Mouse (Mus musculus) forebrain, embryonic 14.5 days (tissue): ENCODE measurements at regions not wholly inside any gene's neighbourhood (a gene's known extent, or its start where the extent isn't known, plus 50 kb on each side); places are given as distances from the start of the nearest gene placed in this dataset.

Experiments
- ATAC-seq: fragments of 200-750 bp; cut with Nextera tagmentation; 2 replicates; pipeline ENCODE4 v1.8.0; 2017; ENCODE audit warnings: mild to moderate bottlenecking, moderate library complexity
- DNase-seq: peaks from one replicate; pipeline ENCODE4 v3.0.0-alpha.2; 2015; ENCODE audit warnings: low spot score
- H3K27ac ChIP-seq: fragments of 300-500 bp; sonication (generic); 2 replicates; pipeline ENCODE4 v1.5.1; 2014; ENCODE audit warnings: low read depth, mild to moderate bottlenecking, control low read depth, low read length, moderate library complexity
- H3K27me3 ChIP-seq: fragments of 300-500 bp; sonication (generic); replicated peaks from 2 replicates; pipeline ENCODE4 v1.6.1; 2014; ENCODE audit warnings: low read length, control low read depth, mixed read lengths; ENCODE audit not compliant: control insufficient read depth, insufficient read depth
- H3K36me3 ChIP-seq: fragments of 300-500 bp; sonication (generic); 2 replicates; pipeline ENCODE4 v1.6.1; 2014; ENCODE audit warnings: low read length, control low read depth; ENCODE audit not compliant: control insufficient read depth, insufficient read depth
- H3K4me1 ChIP-seq: fragments of 300-500 bp; sonication (generic); 2 replicates; pipeline ENCODE4 v1.6.1; 2014; ENCODE audit warnings: antibody characterized with exemption, low read length, control low read depth; ENCODE audit not compliant: control insufficient read depth, insufficient read depth
- H3K4me2 ChIP-seq: fragments of 300-500 bp; sonication (generic); 2 replicates; pipeline ENCODE4 v1.6.1; 2014; ENCODE audit warnings: mild to moderate bottlenecking, control low read depth, low read length
- H3K4me3 ChIP-seq: fragments of 300-500 bp; sonication (generic); 2 replicates; pipeline ENCODE4 v1.5.1; 2014; ENCODE audit warnings: low read depth, low read length, control low read depth
- H3K9ac ChIP-seq: fragments of 300-500 bp; sonication (generic); 2 replicates; pipeline ENCODE4 v1.6.1; 2014; ENCODE audit warnings: mild to moderate bottlenecking, low read length, control low read depth, moderate library complexity
- H3K9me3 ChIP-seq: fragments of 300-500 bp; sonication (generic); replicated peaks from 2 replicates; pipeline ENCODE4 v1.6.1; 2016; ENCODE audit warnings: low read length, control low read depth, mixed read lengths; ENCODE audit not compliant: control insufficient read depth
- WGBS: fragments of 180-500 bp; shearing (Covaris S2); extraction: QIAGEN DNeasy Blood & Tissue Kit; methylation state at CpG from one replicate; pipeline ENCODE4 v1.1.7; 2014; 5-methylcytosine and 5-hydroxymethylcytosine counted together

- Histone ChIP-seq H3K4me3 (no peak overlapping the region), H3K9me3 (no peaks in the 10 kb centered on the region), H3K4me1 (no peaks in the 10 kb centered on the region), H3K9ac (no peak overlapping the region), H3K27me3 (no peaks in the 10 kb centered on the region), H3K4me2 (no peak overlapping the region), H3K27ac (no peak overlapping the region), H3K36me3 (no peaks in the 10 kb centered on the region)
- ATAC-seq (no peak), DNase-seq (peak; percentile 71)
- 41% methylated on average over 6 of the region's 6 CpGs for WGBS
Measured at GRCm38 (mm10) chr19:49741239-49741638, 937.2 kb downstream of the Sorcs1 start.

- H3K4me3 ChIP-seq: no peak overlapping the region
- 0 out of 2 replicates have a peak, but pooled peaks have one; percentile 46 for ATAC-seq
- H3K4me1 ChIP-seq: no peaks in the 10 kb centered on the region
- DNase-seq: peak; percentile 23
- H3K27me3 ChIP-seq: no peaks in the 10 kb centered on the region
- no peaks in the 10 kb centered on the region for H3K9me3 ChIP-seq
- 28% methylated on average over 13 of the region's 13 CpGs for whole genome bisulfite sequencing
- no peak overlapping the region for H3K4me2 ChIP-seq
- H3K9ac ChIP-seq: no peak overlapping the region
- no peak overlapping the region for H3K27ac ChIP-seq
- H3K36me3 ChIP-seq: no peaks in the 10 kb centered on the region
Measured at GRCm38 (mm10) chr19:49739483-49740175, 938.8 kb downstream of the Sorcs1 start.

- Histone ChIP-seq H3K27ac (no peak overlapping the region), H3K9me3 (no peaks in the 10 kb centered on the region), H3K9ac (no peak overlapping the region), H3K36me3 (no peaks in the 10 kb centered on the region), H3K4me2 (no peak overlapping the region), H3K4me1 (no peaks in the 10 kb centered on the region), H3K27me3 (no peaks in the 10 kb centered on the region), H3K4me3 (no peak overlapping the region)
- ATAC-seq (no peak), DNase-seq (peak; percentile 44)
- whole genome bisulfite sequencing: 13% methylated on average over 1 of the region's 1 CpGs
Measured at GRCm38 (mm10) chr19:49697659-49698058, 980.8 kb downstream of the Sorcs1 start.

- Histone ChIP-seq H3K4me2 (no peak overlapping the region), H3K4me3 (no peak overlapping the region), H3K9me3 (peaks cover 3% of the 10 kb centered on the region; the same call in 1 of the 2 replicates), H3K27ac (no peak overlapping the region), H3K4me1 (no peaks in the 10 kb centered on the region), H3K27me3 (no peaks in the 10 kb centered on the region), H3K9ac (no peak overlapping the region), H3K36me3 (no peaks in the 10 kb centered on the region)
- WGBS: 92% methylated on average over 15 of the region's 15 CpGs
- ATAC-seq: no peak
- DNase-seq: no peak
Measured at GRCm38 (mm10) chr19:49685588-49686281, 992.7 kb downstream of the Sorcs1 start.

- WGBS: 31% methylated on average over 3 of the region's 3 CpGs
- DNase-seq (peak; percentile 4), ATAC-seq (no peak)
Measured at GRCm38 (mm10) chr19:49681204-49681603, 997.2 kb downstream of the Sorcs1 start.

GRCm38 (mm10) chr19:49680006-49680405 is 998.4 kb downstream of the Sorcs1 start:
- Histone ChIP-seq H3K27me3 (no peaks in the 10 kb centered on the region), H3K9ac (no peak overlapping the region), H3K4me2 (no peak overlapping the region), H3K9me3 (peaks cover 3% of the 10 kb centered on the region; the same call in 1 of the 2 replicates), H3K27ac (no peak overlapping the region), H3K4me1 (no peaks in the 10 kb centered on the region), H3K36me3 (no peaks in the 10 kb centered on the region), H3K4me3 (no peak overlapping the region)
- 83% methylated on average over 3 of the region's 3 CpGs for WGBS
- DNase-seq (no peak), ATAC-seq (no peak)

More at GRCm38 (mm10) chr19:49681204-49681603, 997.2 kb downstream of the Sorcs1 start:
- Histone ChIP-seq H3K4me2 (no peak overlapping the region), H3K27me3 (no peaks in the 10 kb centered on the region), H3K27ac (no peak overlapping the region), H3K9me3 (peaks cover 3% of the 10 kb centered on the region; the same call in 1 of the 2 replicates), H3K4me1 (no peaks in the 10 kb centered on the region), H3K9ac (no peak overlapping the region), H3K4me3 (no peak overlapping the region), H3K36me3 (no peaks in the 10 kb centered on the region)

GRCm38 (mm10) chr19:49675931-49676330 is 1002.5 kb downstream of the Sorcs1 start:
- H3K9me3 ChIP-seq: no peaks in the 10 kb centered on the region
- DNase-seq: no peak
- WGBS: 11% methylated on average over 2 of the region's 2 CpGs

GRCm38 (mm10) chr19:49629963-49630362 is 1048.5 kb downstream of the Sorcs1 start:
- ATAC-seq (no peak), DNase-seq (no peak)
- WGBS: 91% methylated on average over 7 of the region's 7 CpGs
- no peak overlapping the region for H3K4me2 ChIP-seq
- H3K36me3 ChIP-seq: no peaks in the 10 kb centered on the region
- no peaks in the 10 kb centered on the region for H3K27me3 ChIP-seq
- H3K27ac ChIP-seq: no peak overlapping the region
- H3K9ac ChIP-seq: no peak overlapping the region
- no peaks in the 10 kb centered on the region for H3K4me1 ChIP-seq
- no peaks in the 10 kb centered on the region for H3K9me3 ChIP-seq
- no peak overlapping the region for H3K4me3 ChIP-seq

More at GRCm38 (mm10) chr19:49675931-49676330, 1002.5 kb downstream of the Sorcs1 start:
- Histone ChIP-seq H3K9ac (no peak overlapping the region), H3K36me3 (no peaks in the 10 kb centered on the region), H3K4me1 (no peaks in the 10 kb centered on the region), H3K27me3 (no peaks in the 10 kb centered on the region), H3K27ac (no peak overlapping the region), H3K4me3 (no peak overlapping the region), H3K4me2 (no peak overlapping the region)
- ATAC-seq: no peak

- 37% methylated on average over 5 of the region's 5 CpGs for WGBS
- no peaks in the 10 kb centered on the region for H3K27me3 ChIP-seq
- no peaks in the 10 kb centered on the region for H3K4me1 ChIP-seq
- no peak overlapping the region for H3K4me3 ChIP-seq
- H3K9me3 ChIP-seq: no peaks in the 10 kb centered on the region
- no peak overlapping the region for H3K9ac ChIP-seq
- no peak overlapping the region for H3K4me2 ChIP-seq
- ATAC-seq (no peak), DNase-seq (no peak)
- H3K27ac ChIP-seq: no peak overlapping the region
- H3K36me3 ChIP-seq: no peaks in the 10 kb centered on the region
Measured at GRCm38 (mm10) chr19:49619920-49620319, 1058.5 kb downstream of the Sorcs1 start.
